Mouse (Mus musculus) stomach, embryonic 16.5 days (tissue): ENCODE data around the gene Ctcfl. TPM values are rescaled to one million over a fixed set of nuclear protein-coding genes. Genes with fewer than 3 reads are reported as not detected.

ENCODE experiments used
- ATAC-seq: fragments of 200-750 bp; cut with Nextera tagmentation; 2 replicates; pipeline ENCODE4 v1.8.0; 2017; ENCODE audit warnings: moderate number of reproducible peaks, moderate TSS enrichment; ENCODE audit not compliant: insufficient read depth, low FRiP score
- H3K27ac ChIP-seq: fragments of 300-500 bp; sonication (generic); 2 replicates; pipeline ENCODE4 v1.5.1; 2014; ENCODE audit warnings: low read length
- H3K27me3 ChIP-seq: fragments of 300-500 bp; sonication (generic); 2 replicates; pipeline ENCODE4 v1.6.1; 2014; ENCODE audit warnings: low read length, control low read depth, mixed read lengths; ENCODE audit not compliant: control insufficient read depth, insufficient read depth
- H3K36me3 ChIP-seq: fragments of 300-500 bp; sonication (generic); 2 replicates; pipeline ENCODE4 v1.6.1; 2014; ENCODE audit warnings: low read length; ENCODE audit not compliant: control insufficient read depth, insufficient read depth
- H3K4me1 ChIP-seq: fragments of 300-500 bp; sonication (generic); 2 replicates; pipeline ENCODE4 v1.6.1; 2014; ENCODE audit warnings: low read length, control low read depth, mixed read lengths; ENCODE audit not compliant: control insufficient read depth, insufficient read depth
- H3K4me2 ChIP-seq: fragments of 300-500 bp; sonication (generic); 2 replicates; pipeline ENCODE4 v1.6.1; 2014; ENCODE audit warnings: low read depth, low read length, mixed read lengths
- H3K4me3 ChIP-seq: fragments of 300-500 bp; sonication (generic); replicated peaks from 2 replicates; pipeline ENCODE4 v1.5.1; 2014; ENCODE audit warnings: mild to moderate bottlenecking, low read length
- H3K9ac ChIP-seq: fragments of 300-500 bp; sonication (generic); 2 replicates; pipeline ENCODE4 v1.6.1; 2014; ENCODE audit warnings: low read length
- H3K9me3 ChIP-seq: fragments of 300-500 bp; sonication (generic); replicated peaks from 2 replicates; pipeline ENCODE4 v1.6.1; 2016; ENCODE audit warnings: low read length, control low read depth; ENCODE audit not compliant: control insufficient read depth
- WGBS: fragments of 180-500 bp; shearing (Covaris S2); extraction: QIAGEN DNeasy Blood & Tissue Kit; methylation state at CpG from one replicate; pipeline ENCODE4 v1.1.7; 2014; 5-methylcytosine and 5-hydroxymethylcytosine counted together
- polyA plus RNA-seq: library from polyadenylated mRNA; unstranded; fragments of >200 nt; fragmentation: Nextera tagmentation; extraction: Ambion mirVana; gene quantifications from 2 replicates; pipeline ENCODE4 v1.2.1, GENCODE M21; 2015

Gene Ctcfl
- polyA plus RNA-seq, 1 experiment from 2014 or later, result 0.43 TPM

- ATAC-seq, result peak; percentile 38; the same call in 1 of the 2 replicates
- H3K9me3 ChIP-seq, result no peaks in the 10 kb centered on the region
- no peak overlapping the region for H3K9ac ChIP-seq
- H3K27ac ChIP-seq, result no peak overlapping the region
- H3K27me3 ChIP-seq, result no peaks in the 10 kb centered on the region
- H3K4me2 ChIP-seq, result no peak overlapping the region
- no peak overlapping the region for H3K4me3 ChIP-seq
- WGBS, result 26% methylated on average over 10 of the region's 10 CpGs
- peaks cover 6% of the 10 kb centered on the region; the same call in 1 of the 2 replicates for H3K4me1 ChIP-seq
- H3K36me3 ChIP-seq, result no peaks in the 10 kb centered on the region
Observed at GRCm38 (mm10) chr2:173080785-173081241, 38.5 kb downstream of the Ctcfl start.

GRCm38 (mm10) chr2:173079766-173080549 lies 39.4 kb downstream of the Ctcfl start:
- Histone ChIP-seq H3K4me2 (no peak overlapping the region), H3K9me3 (no peaks in the 10 kb centered on the region), H3K36me3 (no peaks in the 10 kb centered on the region), H3K4me1 (peaks cover 6% of the 10 kb centered on the region; the same call in 1 of the 2 replicates), H3K4me3 (no peak overlapping the region), H3K27me3 (no peaks in the 10 kb centered on the region), H3K27ac (no peak overlapping the region), H3K9ac (no peak overlapping the region; the same call in 1 of the 2 replicates)
- 49% methylated on average over 10 of the region's 10 CpGs for WGBS
- no peak for ATAC-seq

- Histone ChIP-seq H3K4me2 (no peak overlapping the region), H3K9me3 (no peaks in the 10 kb centered on the region), H3K4me3 (no peak overlapping the region), H3K27ac (no peak overlapping the region), H3K27me3 (no peaks in the 10 kb centered on the region), H3K9ac (no peak overlapping the region), H3K36me3 (no peaks in the 10 kb centered on the region), H3K4me1 (no peaks in the 10 kb centered on the region)
- ATAC-seq, result no peak
- whole genome bisulfite sequencing, result 63% methylated on average over 9 of the region's 9 CpGs
Observed at GRCm38 (mm10) chr2:173076921-173077320, 42.4 kb downstream of the Ctcfl start.

GRCm38 (mm10) chr2:173073666-173074065 lies 45.7 kb downstream of the Ctcfl start:
- Histone ChIP-seq H3K9ac (no peak overlapping the region), H3K27ac (no peak overlapping the region), H3K4me2 (no peak overlapping the region), H3K4me1 (no peaks in the 10 kb centered on the region), H3K36me3 (no peaks in the 10 kb centered on the region), H3K27me3 (no peaks in the 10 kb centered on the region), H3K9me3 (no peaks in the 10 kb centered on the region), H3K4me3 (no peak overlapping the region)
- no peak for ATAC-seq
- 33% methylated on average over 5 of the region's 5 CpGs for WGBS

GRCm38 (mm10) chr2:173072948-173073347 lies 46.4 kb downstream of the Ctcfl start:
- H3K36me3 ChIP-seq, result no peaks in the 10 kb centered on the region
- H3K27ac ChIP-seq, result no peak overlapping the region
- no peak overlapping the region for H3K4me3 ChIP-seq
- H3K4me2 ChIP-seq, result no peak overlapping the region
- no peaks in the 10 kb centered on the region for H3K27me3 ChIP-seq
- 84% methylated on average over 7 of the region's 7 CpGs for WGBS
- H3K4me1 ChIP-seq, result no peaks in the 10 kb centered on the region
- H3K9me3 ChIP-seq, result no peaks in the 10 kb centered on the region
- H3K9ac ChIP-seq, result no peak overlapping the region
- no peak for ATAC-seq

GRCm38 (mm10) chr2:173064864-173065263 lies 54.5 kb downstream of the Ctcfl start:
- no peak overlapping the region for H3K4me3 ChIP-seq
- no peaks in the 10 kb centered on the region for H3K36me3 ChIP-seq
- no peaks in the 10 kb centered on the region for H3K9me3 ChIP-seq
- no peaks in the 10 kb centered on the region for H3K27me3 ChIP-seq
- WGBS, result 88% methylated on average over 2 of the region's 2 CpGs
- peaks cover 4% of the 10 kb centered on the region; the same call in 1 of the 2 replicates for H3K4me1 ChIP-seq
- H3K27ac ChIP-seq, result no peak overlapping the region
- H3K4me2 ChIP-seq, result no peak overlapping the region
- no peak overlapping the region for H3K9ac ChIP-seq
- ATAC-seq, result no peak

GRCm38 (mm10) chr2:173063219-173063618 lies 56.1 kb downstream of the Ctcfl start:
- WGBS, result 45% methylated on average over 1 of the region's 1 CpGs
- Histone ChIP-seq H3K9me3 (no peaks in the 10 kb centered on the region), H3K9ac (no peak overlapping the region), H3K4me3 (no peak overlapping the region), H3K27me3 (no peaks in the 10 kb centered on the region), H3K36me3 (no peaks in the 10 kb centered on the region), H3K4me2 (no peak overlapping the region), H3K4me1 (peaks cover 4% of the 10 kb centered on the region; the same call in 1 of the 2 replicates), H3K27ac (no peak overlapping the region)
- no peak for ATAC-seq

GRCm38 (mm10) chr2:173061443-173062351 lies 57.6 kb downstream of the Ctcfl start:
- H3K4me2 ChIP-seq, result no peak overlapping the region
- H3K4me3 ChIP-seq, result no peak overlapping the region
- no peaks in the 10 kb centered on the region for H3K9me3 ChIP-seq
- no peak for ATAC-seq
- H3K27me3 ChIP-seq, result no peaks in the 10 kb centered on the region
- H3K4me1 ChIP-seq, result peaks cover 4% of the 10 kb centered on the region; the same call in 1 of the 2 replicates
- H3K36me3 ChIP-seq, result no peaks in the 10 kb centered on the region
- WGBS, result 67% methylated on average over 15 of the region's 15 CpGs
- H3K27ac ChIP-seq, result no peak overlapping the region
- no peak overlapping the region for H3K9ac ChIP-seq

GRCm38 (mm10) chr2:173060450-173060849 lies 58.9 kb downstream of the Ctcfl start:
- no peak for ATAC-seq
- H3K4me1 ChIP-seq, result peaks cover 4% of the 10 kb centered on the region; the same call in 1 of the 2 replicates
- no peaks in the 10 kb centered on the region for H3K9me3 ChIP-seq
- no peaks in the 10 kb centered on the region for H3K27me3 ChIP-seq
- H3K36me3 ChIP-seq, result no peaks in the 10 kb centered on the region
- no peak overlapping the region for H3K27ac ChIP-seq
- H3K9ac ChIP-seq, result no peak overlapping the region
- no peak overlapping the region for H3K4me2 ChIP-seq
- WGBS, result 68% methylated on average over 9 of the region's 9 CpGs
- H3K4me3 ChIP-seq, result no peak overlapping the region
